Comparison of ENCODE assay signal across 12 mouse cellular contexts in the genomic region with DNA sequence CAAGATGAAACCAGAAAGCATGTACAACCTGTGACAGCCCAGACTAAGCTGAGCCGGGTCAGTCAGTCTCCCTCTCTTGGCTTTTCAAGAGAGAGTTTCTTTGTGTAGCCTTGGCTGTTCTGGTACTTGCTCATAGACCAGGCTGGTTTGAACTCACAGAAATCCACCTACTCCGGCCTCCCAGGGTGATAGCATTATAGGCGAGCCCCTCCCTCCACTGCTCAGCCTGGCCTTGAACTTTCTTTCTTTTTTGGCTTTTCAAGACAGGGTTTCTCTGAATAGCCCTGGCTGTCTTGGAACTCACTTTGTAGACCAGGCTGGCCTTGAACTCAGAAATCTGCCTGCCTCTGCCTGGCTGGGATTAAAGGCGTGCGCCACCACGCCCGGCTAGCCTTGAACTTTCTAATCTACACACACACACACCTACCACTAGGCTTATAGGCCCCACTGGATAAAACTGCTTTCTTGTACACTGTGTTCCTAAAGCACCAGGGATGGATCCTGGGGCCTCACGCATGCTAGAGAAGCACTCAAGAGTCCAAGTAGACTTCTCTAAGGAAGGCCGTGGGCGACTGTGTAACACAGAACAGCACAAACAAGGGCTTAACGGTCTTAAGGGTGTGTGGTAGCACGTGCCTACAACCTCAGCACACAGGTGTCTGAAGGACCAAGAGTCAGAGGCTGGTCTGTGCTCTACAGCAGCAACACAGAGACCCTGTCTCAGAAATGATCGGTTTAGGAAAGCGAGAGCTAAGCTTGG. TPM values are rescaled to one million over a fixed set of nuclear protein-coding genes. Genes with fewer than 3 reads are reported as not detected.
DNase-seq lines count a peak whose midpoint lies in the region; ATAC-seq and TF ChIP-seq lines count a peak whose summit lies in the region.
"Had no signal": no experiment of that assay in that cellular context is flagged by ENCODE, and none has a peak within 500 bp of the region (broad histone marks: within the 10 kb centered on the region; RNA-seq: fewer than 3 reads in every experiment).

No protein-coding gene starts in this region.

- peaks cover 69% of the 10 kb centered on the region for H3K36me3 ChIP-seq in heart, embryonic 12.5 days
- peaks cover 33% of the 10 kb centered on the region for H3K36me3 ChIP-seq in midbrain, embryonic 11.5 days (ENCODE audit: control insufficient read depth, insufficient read depth, low read length)
- H3K36me3 ChIP-seq in midbrain, embryonic 16.5 days (ENCODE audit: control insufficient read depth, insufficient read depth, low read length) = peaks cover 31% of the 10 kb centered on the region
- peaks cover 60% of the 10 kb centered on the region for H3K36me3 ChIP-seq in liver, postnatal 0 days (replicated peaks; ENCODE audit: insufficient read depth, low read length)

- no peaks in the 10 kb centered on the region for H3K27me3 ChIP-seq in heart, embryonic 12.5 days (replicated peaks)
- no peaks in the 10 kb centered on the region for H3K27me3 ChIP-seq in midbrain, embryonic 11.5 days (ENCODE audit: control insufficient read depth, insufficient read depth, low read length)
- no peaks in the 10 kb centered on the region for H3K27me3 ChIP-seq in midbrain, embryonic 16.5 days (ENCODE audit: control insufficient read depth, insufficient read depth, low read depth, low read length)
- H3K27me3 ChIP-seq in liver, postnatal 0 days (ENCODE audit: insufficient read depth, low read length) = no peaks in the 10 kb centered on the region
- H3K27me3 ChIP-seq: embryonic facial prominence, embryonic 15.5 days had no signal

- no peak for TF ChIP-seq EP300 in liver, postnatal 0 days (IDR thresholded peaks at IDR 0.05; ENCODE audit: low read depth)

- 86% methylated on average over 14 of the region's 14 CpGs for WGBS in heart, embryonic 12.5 days
- WGBS in midbrain, embryonic 11.5 days = 93% methylated on average over 14 of the region's 14 CpGs
- 93% methylated on average over 14 of the region's 14 CpGs for WGBS in midbrain, embryonic 16.5 days
- 82% methylated on average over 14 of the region's 14 CpGs for WGBS in liver, postnatal 0 days (ENCODE audit: insufficient replicate concordance)

- no peak for TF ChIP-seq CTCF in embryonic fibroblast, embryonic 13.5 days (IDR thresholded peaks at IDR 0.05; ENCODE audit: borderline replicate concordance, insufficient read depth, low read length)
- no peak for TF ChIP-seq CTCF in liver, postnatal 0 days (IDR thresholded peaks at IDR 0.05; ENCODE audit: low read depth)

- DNase-seq in heart, postnatal 25 days (ENCODE audit: low spot score) = no peak
- DNase-seq in midbrain, embryonic 11.5 days (ENCODE audit: low spot score, missing footprints) = peak; percentile 80
- DNase-seq in liver, postnatal 0 days = no peak
- DNase-seq in cerebellum, adult 11 months = no peak
- DNase-seq: cerebellum, adult 11-12 months; lung, adult 18-20 months; right cerebral cortex, postnatal 14 days had no signal

- H3K4me1 ChIP-seq in heart, embryonic 12.5 days (replicated peaks) = peaks cover 12% of the 10 kb centered on the region
- peaks cover 8% of the 10 kb centered on the region for H3K4me1 ChIP-seq in midbrain, embryonic 11.5 days (ENCODE audit: control insufficient read depth, insufficient read depth, low read length)
- peaks cover 13% of the 10 kb centered on the region for H3K4me1 ChIP-seq in midbrain, embryonic 16.5 days (ENCODE audit: control insufficient read depth, insufficient read depth, low read length)
- peaks cover 4% of the 10 kb centered on the region; the same call in 1 of the 2 replicates for H3K4me1 ChIP-seq in embryonic fibroblast, embryonic 13.5 days (ENCODE audit: control insufficient read depth, insufficient read depth, low read length)
- peaks cover 10% of the 10 kb centered on the region for H3K4me1 ChIP-seq in liver, postnatal 0 days (ENCODE audit: insufficient read depth)

- intact Hi-C loops in heart, postnatal 25 days (cut with DNase I) = loop anchor here (5.0 kb wide), 1 partner anchor 71 kb away; no protein-coding TSS in a partner anchor

- H3K9me3 ChIP-seq in heart, embryonic 12.5 days (replicated peaks) = no peaks in the 10 kb centered on the region
- H3K9me3 ChIP-seq in midbrain, embryonic 11.5 days (ENCODE audit: control insufficient read depth, low read length) = no peaks in the 10 kb centered on the region
- no peaks in the 10 kb centered on the region for H3K9me3 ChIP-seq in midbrain, embryonic 16.5 days (replicated peaks; ENCODE audit: control insufficient read depth, low read length, poor library complexity, severe bottlenecking)
- H3K9me3 ChIP-seq in liver, postnatal 0 days (ENCODE audit: low read length) = no peaks in the 10 kb centered on the region
- H3K9me3 ChIP-seq: embryonic facial prominence, embryonic 15.5 days had no signal

- H3K4me2 ChIP-seq in heart, embryonic 12.5 days = 0 out of 2 replicates have a peak overlapping the region, but pooled peaks have one; percentile 78
- peak overlapping the region; percentile 67; the same call in 1 of the 2 replicates for H3K4me2 ChIP-seq in midbrain, embryonic 11.5 days
- no peak overlapping the region for H3K4me2 ChIP-seq in midbrain, embryonic 16.5 days (ENCODE audit: low read length)
- H3K4me2 ChIP-seq in liver, postnatal 0 days (ENCODE audit: low read depth, low read length) = peak overlapping the region; percentile 97

- H3K9ac ChIP-seq in heart, embryonic 12.5 days = no peak overlapping the region
- H3K9ac ChIP-seq in midbrain, embryonic 11.5 days (ENCODE audit: low read length) = no peak overlapping the region
- no peak overlapping the region for H3K9ac ChIP-seq in midbrain, embryonic 16.5 days (ENCODE audit: low read depth, low read length)
- H3K9ac ChIP-seq in liver, postnatal 0 days (replicated peaks) = no peak overlapping the region
- H3K9ac ChIP-seq: embryonic facial prominence, embryonic 15.5 days had no signal

- no peak overlapping the region for H3K4me3 ChIP-seq in heart, embryonic 12.5 days
- no peak overlapping the region for H3K4me3 ChIP-seq in midbrain, embryonic 11.5 days (ENCODE audit: low read depth, low read length)
- no peak overlapping the region for H3K4me3 ChIP-seq in midbrain, embryonic 16.5 days (ENCODE audit: low read depth, low read length)
- peak overlapping the region; percentile 96 for H3K4me3 ChIP-seq in embryonic fibroblast, embryonic 13.5 days (ENCODE audit: insufficient read depth, low read length)
- 0 out of 2 replicates have a peak overlapping the region, but pooled peaks have one; percentile 91 for H3K4me3 ChIP-seq in liver, postnatal 0 days (ENCODE audit: low read depth, low read length)

- ATAC-seq in heart, embryonic 12.5 days (ENCODE audit: insufficient number of reproducible peaks, low FRiP score) = no peak
- no peak for ATAC-seq in midbrain, embryonic 11.5 days (ENCODE audit: low FRiP score)
- ATAC-seq in midbrain, embryonic 16.5 days = no peak
- ATAC-seq in liver, postnatal 0 days = no peak
- ATAC-seq in cerebellum, adult (ENCODE audit: insufficient number of reproducible peaks, low FRiP score, low TSS enrichment) = no peak

- TF ChIP-seq POLR2A in embryonic fibroblast, embryonic 13.5 days (IDR thresholded peaks at IDR 0.05; ENCODE audit: low read depth, low read length) = no peak

- no peak overlapping the region for H3K27ac ChIP-seq in heart, embryonic 12.5 days (ENCODE audit: poor library complexity, severe bottlenecking)
- H3K27ac ChIP-seq in midbrain, embryonic 11.5 days (ENCODE audit: low read depth, low read length) = no peak overlapping the region
- no peak overlapping the region for H3K27ac ChIP-seq in midbrain, embryonic 16.5 days (ENCODE audit: low read length)
- no peak overlapping the region for H3K27ac ChIP-seq in embryonic fibroblast, embryonic 13.5 days (ENCODE audit: insufficient read depth, low read length)
- H3K27ac ChIP-seq in liver, postnatal 0 days (ENCODE audit: low read depth) = no peak overlapping the region
- H3K27ac ChIP-seq: embryonic facial prominence, embryonic 15.5 days had no signal

RNA-seq across cellular contexts. Expression of a gene that starts 1.9 kb away (rescaled TPM):
- polyA plus RNA-seq in heart, embryonic 12.5 days (2016; fragmentation: Nextera tagmentation; extraction: Ambion mirVana) = 293 and 299 TPM in 2 replicates
- 100 to 1,000 TPM; 218 to 234 TPM for total RNA-seq in heart, postnatal 25 days (2021)
- polyA plus RNA-seq in midbrain, embryonic 11.5 days (2014; fragmentation: Nextera tagmentation; extraction: Ambion mirVana) = 246 and 255 TPM in 2 replicates
- polyA plus RNA-seq in midbrain, embryonic 16.5 days (2015; fragmentation: Nextera tagmentation; extraction: Ambion mirVana) = 170 and 175 TPM in 2 replicates
- polyA plus RNA-seq in embryonic fibroblast, embryonic 13.5 days (2011; ENCODE audit: insufficient read length, low read depth, missing spikeins) = 163 and 168 TPM in 2 replicates
- 135 TPM in 2 replicates for polyA plus RNA-seq in liver, postnatal 0 days (2015; fragmentation: Nextera tagmentation; extraction: Ambion mirVana)

RNA-seq across cellular contexts. Expression of a gene that starts 10.9 kb away (rescaled TPM):
- 49.0 and 51.2 TPM in 2 replicates for polyA plus RNA-seq in heart, embryonic 12.5 days (2016; fragmentation: Nextera tagmentation; extraction: Ambion mirVana)
- 10 to 100 TPM; 15.2 to 15.7 TPM for total RNA-seq in heart, postnatal 25 days (2021)
- 74.3 and 81.7 TPM in 2 replicates for polyA plus RNA-seq in midbrain, embryonic 11.5 days (2014; fragmentation: Nextera tagmentation; extraction: Ambion mirVana)
- polyA plus RNA-seq in midbrain, embryonic 16.5 days (2015; fragmentation: Nextera tagmentation; extraction: Ambion mirVana) = 65.3 and 71.5 TPM in 2 replicates
- polyA plus RNA-seq in embryonic fibroblast, embryonic 13.5 days (2011; ENCODE audit: insufficient read length, low read depth, missing spikeins) = 21.1 and 22.1 TPM in 2 replicates
- polyA plus RNA-seq in liver, postnatal 0 days (2015; fragmentation: Nextera tagmentation; extraction: Ambion mirVana) = 51.4 and 51.7 TPM in 2 replicates

RNA-seq across cellular contexts. Expression of a gene that starts 11.2 kb away (rescaled TPM):
- polyA plus RNA-seq in heart, embryonic 12.5 days (2016; fragmentation: Nextera tagmentation; extraction: Ambion mirVana) = 118 and 120 TPM in 2 replicates
- 10 to 100 TPM; 47.0 TPM for total RNA-seq in heart, postnatal 25 days (2021)
- 180 and 183 TPM in 2 replicates for polyA plus RNA-seq in midbrain, embryonic 11.5 days (2014; fragmentation: Nextera tagmentation; extraction: Ambion mirVana)
- 120 and 122 TPM in 2 replicates for polyA plus RNA-seq in midbrain, embryonic 16.5 days (2015; fragmentation: Nextera tagmentation; extraction: Ambion mirVana)
- polyA plus RNA-seq in embryonic fibroblast, embryonic 13.5 days (2011; ENCODE audit: insufficient read length, low read depth, missing spikeins) = 92.8 and 113 TPM in 2 replicates
- polyA plus RNA-seq in liver, postnatal 0 days (2015; fragmentation: Nextera tagmentation; extraction: Ambion mirVana) = 31.6 and 33.1 TPM in 2 replicates

RNA-seq across cellular contexts. Expression of a gene that starts 23.3 kb away (rescaled TPM):
- polyA plus RNA-seq in heart, embryonic 12.5 days (2016; fragmentation: Nextera tagmentation; extraction: Ambion mirVana) = 18.8 and 20.1 TPM in 2 replicates
- total RNA-seq in heart, postnatal 25 days (2021) = 1 to 10 TPM; 8.1 to 9.3 TPM
- 15.9 and 16.5 TPM in 2 replicates for polyA plus RNA-seq in midbrain, embryonic 11.5 days (2014; fragmentation: Nextera tagmentation; extraction: Ambion mirVana)
- polyA plus RNA-seq in midbrain, embryonic 16.5 days (2015; fragmentation: Nextera tagmentation; extraction: Ambion mirVana) = 15.7 and 16.2 TPM in 2 replicates
- polyA plus RNA-seq in embryonic fibroblast, embryonic 13.5 days (2011; ENCODE audit: insufficient read length, low read depth, missing spikeins) = 33.1 and 38.4 TPM in 2 replicates
- polyA plus RNA-seq in liver, postnatal 0 days (2015; fragmentation: Nextera tagmentation; extraction: Ambion mirVana) = 2.7 and 3.5 TPM in 2 replicates

RNA-seq across cellular contexts. Expression of a gene that starts 38.5 kb away (rescaled TPM):
- polyA plus RNA-seq in heart, embryonic 12.5 days (2016; fragmentation: Nextera tagmentation; extraction: Ambion mirVana) = 25.5 and 27.3 TPM in 2 replicates
- 1 to 10 TPM; 6.2 to 7.1 TPM for total RNA-seq in heart, postnatal 25 days (2021)
- polyA plus RNA-seq in midbrain, embryonic 11.5 days (2014; fragmentation: Nextera tagmentation; extraction: Ambion mirVana) = 56.8 and 57.5 TPM in 2 replicates
- polyA plus RNA-seq in midbrain, embryonic 16.5 days (2015; fragmentation: Nextera tagmentation; extraction: Ambion mirVana) = 33.4 and 36.1 TPM in 2 replicates
- 33.1 and 35.2 TPM in 2 replicates for polyA plus RNA-seq in embryonic fibroblast, embryonic 13.5 days (2011; ENCODE audit: insufficient read length, low read depth, missing spikeins)
- 10.8 and 10.9 TPM in 2 replicates for polyA plus RNA-seq in liver, postnatal 0 days (2015; fragmentation: Nextera tagmentation; extraction: Ambion mirVana)

Comparison
In these comparisons a context has a peak if more than half of its experiments do, and no peak if none do; other contexts are left out.
1. H3K4me3 ChIP-seq: peak in embryonic fibroblast, embryonic 13.5 days (single experiment) and liver, postnatal 0 days (single experiment); none in heart, embryonic 12.5 days (single experiment), midbrain, embryonic 11.5 days (single experiment) and midbrain, embryonic 16.5 days (single experiment).